Mouse (Mus musculus): ENCODE measurements around the gene Rgs3.

DNA sequence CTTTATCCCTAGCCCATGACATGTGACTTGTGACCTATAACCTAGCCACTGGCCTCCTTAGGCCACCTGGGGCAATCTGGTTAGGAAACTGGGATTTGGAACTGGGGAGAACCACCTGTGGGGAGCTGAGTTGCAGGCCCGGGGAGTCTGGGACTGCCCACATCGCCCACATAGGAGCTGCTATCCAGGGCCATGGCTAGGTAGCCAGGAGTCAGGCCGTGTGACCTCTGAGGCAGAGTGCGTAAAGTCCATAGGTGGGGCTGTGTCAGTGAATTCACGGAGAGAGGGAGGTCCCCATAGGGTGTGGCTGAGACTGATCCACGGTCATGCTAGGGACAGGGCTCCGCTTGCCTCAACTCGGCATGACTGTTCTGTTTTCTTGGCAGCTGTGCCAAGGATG lies 175.6 kb downstream of the Rgs3 start:
- no peak for TF ChIP-seq CTCF (IDR thresholded peaks at IDR 0.05; ENCODE audit: low read depth, low read length)
- no peak for TF ChIP-seq POLR2A (IDR thresholded peaks at IDR 0.05; ENCODE audit: borderline replicate concordance, low read depth, low read length)
